Mouse (Mus musculus) hindbrain, embryonic 15.5 days (tissue): ENCODE measurements around the gene Exoc2. TPM values are rescaled to one million over a fixed set of nuclear protein-coding genes. Genes with fewer than 3 reads are reported as not detected.

ENCODE experiments used
- ATAC-seq: fragments of 200-750 bp; cut with Nextera tagmentation; 2 replicates; pipeline ENCODE4 v1.8.0; 2017; ENCODE audit warnings: low read depth, moderate number of reproducible peaks, moderate TSS enrichment; ENCODE audit not compliant: low FRiP score
- H3K27ac ChIP-seq: fragments of 300-500 bp; sonication (generic); replicated peaks from 2 replicates; pipeline ENCODE4 v1.5.1; 2015; ENCODE audit warnings: mild to moderate bottlenecking, inconsistent platforms
- H3K27me3 ChIP-seq: fragments of 300-500 bp; sonication (generic); 2 replicates; pipeline ENCODE4 v1.6.1; 2015; ENCODE audit warnings: control low read depth, inconsistent platforms
- H3K36me3 ChIP-seq: fragments of 300-500 bp; sonication (generic); 2 replicates; pipeline ENCODE4 v1.6.1; 2015; ENCODE audit warnings: control low read depth, inconsistent platforms
- H3K4me1 ChIP-seq: fragments of 300-500 bp; sonication (generic); replicated peaks from 2 replicates; pipeline ENCODE4 v1.6.1; 2015; ENCODE audit warnings: control low read depth, inconsistent platforms
- H3K4me2 ChIP-seq: fragments of 300-500 bp; sonication (generic); 2 replicates; pipeline ENCODE4 v1.6.1; 2015; ENCODE audit warnings: moderate library complexity, mild to moderate bottlenecking, inconsistent platforms
- H3K4me3 ChIP-seq: fragments of 300-500 bp; sonication (generic); 2 replicates; pipeline ENCODE4 v1.5.1; 2015; ENCODE audit warnings: mild to moderate bottlenecking, inconsistent platforms
- H3K9ac ChIP-seq: fragments of 300-500 bp; sonication (generic); 2 replicates; pipeline ENCODE4 v1.6.1; 2015; ENCODE audit warnings: inconsistent platforms
- H3K9me3 ChIP-seq: fragments of 300-500 bp; sonication (generic); 2 replicates; pipeline ENCODE4 v1.6.1; 2016; ENCODE audit warnings: control low read depth, inconsistent platforms
- WGBS: fragments of 180-500 bp; shearing (Covaris S2); methylation state at CpG from one replicate; pipeline ENCODE4 v1.1.7; 2015; 5-methylcytosine and 5-hydroxymethylcytosine counted together
- polyA plus RNA-seq: library from polyadenylated mRNA; unstranded; fragments of >200 nt; fragmentation: Nextera tagmentation; extraction: Ambion mirVana; gene quantifications from 2 replicates; pipeline ENCODE4 v1.2.1, GENCODE M21; 2015

Gene Exoc2
- polyA plus RNA-seq, 1 experiment from 2014 or later, result 50.0 TPM

GRCm38 (mm10) chr13:30921914-30922313, 52.0 kb downstream of the Exoc2 start:
- Histone ChIP-seq H3K9me3 (no peaks in the 10 kb centered on the region), H3K36me3 (peaks cover 21% of the 10 kb centered on the region), H3K4me1 (no peaks in the 10 kb centered on the region), H3K9ac (no peak overlapping the region), H3K4me2 (no peak overlapping the region), H3K27ac (no peak overlapping the region), H3K4me3 (no peak overlapping the region), H3K27me3 (no peaks in the 10 kb centered on the region)
- WGBS, result 91% methylated on average over 4 of the region's 4 CpGs
- ATAC-seq, result no peak

DNA sequence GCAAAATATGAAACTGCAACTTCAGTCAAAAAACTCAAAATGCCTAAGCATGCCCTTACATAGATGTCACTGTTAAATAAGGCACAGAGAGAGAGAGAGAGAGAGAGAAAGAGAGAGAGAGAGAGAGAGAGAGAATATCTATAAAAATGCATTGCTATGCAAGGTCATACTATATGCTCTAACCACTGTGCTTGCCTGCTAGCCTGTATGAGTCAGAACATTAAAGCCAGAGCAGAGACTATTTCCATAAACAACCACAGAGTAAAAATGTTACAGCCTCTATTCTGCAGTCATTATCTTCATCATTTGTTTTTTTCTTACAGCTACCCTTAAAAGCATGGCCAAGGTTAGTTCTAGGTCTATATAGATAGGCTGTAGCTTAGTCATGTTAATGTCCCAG, 60.1 kb downstream of the Exoc2 start:
- peaks cover 4% of the 10 kb centered on the region; the same call in 1 of the 2 replicates for H3K36me3 ChIP-seq

GRCm38 (mm10) chr13:30913028-30913427, 60.9 kb downstream of the Exoc2 start:
- Histone ChIP-seq H3K27me3 (no peaks in the 10 kb centered on the region), H3K9me3 (no peaks in the 10 kb centered on the region), H3K27ac (no peak overlapping the region), H3K4me2 (no peak overlapping the region), H3K4me1 (0 out of 2 replicates have a peak, but pooled peaks cover 5% of the 10 kb centered on the region), H3K4me3 (no peak overlapping the region), H3K36me3 (peaks cover 4% of the 10 kb centered on the region; the same call in 1 of the 2 replicates), H3K9ac (no peak overlapping the region)
- ATAC-seq, result no peak
- WGBS, result 27% methylated on average over 4 of the region's 4 CpGs

More for the DNA sequence above, 60.1 kb downstream of the Exoc2 start:
- no peaks in the 10 kb centered on the region for H3K27me3 ChIP-seq
- no peak overlapping the region for H3K27ac ChIP-seq
- H3K4me1 ChIP-seq, result 0 out of 2 replicates have a peak, but pooled peaks cover 5% of the 10 kb centered on the region
- H3K4me2 ChIP-seq, result no peak overlapping the region
- no peak overlapping the region for H3K9ac ChIP-seq
- no peaks in the 10 kb centered on the region for H3K9me3 ChIP-seq
- no peak for ATAC-seq
- H3K4me3 ChIP-seq, result no peak overlapping the region

DNA sequence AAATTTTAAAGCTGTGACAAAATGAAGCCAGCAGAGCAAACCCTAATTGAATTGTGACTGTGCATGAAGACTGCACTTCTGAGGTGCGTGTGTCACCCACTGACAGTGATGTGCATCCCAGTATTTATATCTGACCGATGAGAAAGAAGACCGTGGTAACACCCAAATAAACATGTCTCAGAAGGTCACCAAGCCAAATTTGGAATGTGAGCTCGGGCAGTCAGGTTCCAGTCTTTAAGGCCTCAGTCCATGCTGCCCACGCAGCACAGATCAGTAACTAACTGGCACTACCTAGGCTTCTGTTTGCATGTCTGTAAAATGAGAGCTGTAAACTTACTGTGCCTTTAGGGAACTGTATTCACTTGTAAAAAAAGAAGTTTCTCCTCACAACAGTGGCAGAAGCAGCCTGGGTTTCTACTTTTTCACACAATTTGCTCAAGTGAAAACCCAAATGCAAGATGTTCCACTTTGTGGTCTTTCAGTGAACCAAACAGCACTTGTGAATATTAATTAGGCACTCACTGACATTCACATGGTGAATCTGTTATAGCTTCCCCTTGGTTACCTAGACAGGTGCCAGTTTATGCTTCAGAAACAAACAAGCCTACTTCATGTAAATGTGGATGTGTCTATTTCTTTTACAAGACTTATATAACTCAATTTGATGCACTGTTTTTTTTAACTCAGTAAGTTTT, 61.8 kb downstream of the Exoc2 start:
- WGBS, result 77% methylated on average over 5 of the region's 5 CpGs
- H3K4me2 ChIP-seq, result no peak overlapping the region
- no peaks in the 10 kb centered on the region for H3K27me3 ChIP-seq
- H3K4me1 ChIP-seq, result 0 out of 2 replicates have a peak, but pooled peaks cover 5% of the 10 kb centered on the region
- no peak overlapping the region for H3K4me3 ChIP-seq
- no peaks in the 10 kb centered on the region for H3K9me3 ChIP-seq
- H3K27ac ChIP-seq, result no peak overlapping the region
- peaks cover 4% of the 10 kb centered on the region; the same call in 1 of the 2 replicates for H3K36me3 ChIP-seq
- no peak overlapping the region for H3K9ac ChIP-seq
- ATAC-seq, result no peak

DNA sequence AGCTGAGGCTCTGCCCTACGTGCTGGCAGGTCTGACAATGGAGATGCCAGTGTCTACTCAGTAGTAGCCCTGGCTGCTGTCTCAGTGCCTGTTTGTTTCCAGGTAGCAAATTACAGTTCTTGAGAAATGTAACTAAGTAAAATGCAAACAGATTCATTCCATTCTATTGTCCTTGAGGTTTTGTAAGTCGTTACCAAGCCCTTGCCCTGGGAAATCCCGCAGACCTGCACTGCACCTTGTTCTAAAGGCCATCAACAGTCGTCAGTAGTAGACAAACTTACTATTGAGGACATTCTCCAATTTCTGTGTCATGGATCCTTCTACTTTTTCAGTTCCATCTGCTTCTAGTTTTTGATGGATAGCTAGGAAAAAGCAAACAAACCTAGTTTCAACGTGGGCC, 63.0 kb downstream of the Exoc2 start:
- Histone ChIP-seq H3K4me3 (no peak overlapping the region), H3K4me2 (no peak overlapping the region), H3K9me3 (no peaks in the 10 kb centered on the region), H3K27me3 (no peaks in the 10 kb centered on the region), H3K9ac (no peak overlapping the region), H3K4me1 (0 out of 2 replicates have a peak, but pooled peaks cover 5% of the 10 kb centered on the region), H3K36me3 (peaks cover 7% of the 10 kb centered on the region; the same call in 1 of the 2 replicates), H3K27ac (no peak overlapping the region)
- no peak for ATAC-seq
- 70% methylated on average over 5 of the region's 5 CpGs for WGBS

DNA sequence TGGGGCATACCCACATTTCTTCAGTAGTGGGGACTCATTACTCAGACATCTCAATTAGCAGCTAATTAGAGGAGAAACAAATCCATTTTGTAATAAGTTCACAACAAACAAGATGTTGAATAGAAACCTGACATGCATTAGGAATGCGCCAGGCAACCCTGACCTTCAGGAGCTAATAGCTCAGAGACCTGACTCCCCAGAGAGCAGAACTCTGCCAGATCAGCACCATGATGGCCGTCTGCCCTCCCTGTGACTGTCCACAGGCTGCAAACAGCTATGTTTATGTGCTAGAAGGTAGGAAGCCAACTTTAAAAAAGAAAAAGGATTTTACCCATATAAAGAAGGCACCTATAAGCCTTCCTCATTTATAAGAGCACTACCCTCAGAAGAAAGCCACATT, 71.6 kb downstream of the Exoc2 start:
- Histone ChIP-seq H3K4me2 (no peak overlapping the region), H3K9ac (no peak overlapping the region), H3K9me3 (no peaks in the 10 kb centered on the region), H3K36me3 (0 out of 2 replicates have a peak, but pooled peaks cover 15% of the 10 kb centered on the region), H3K27me3 (no peaks in the 10 kb centered on the region), H3K4me3 (no peak overlapping the region), H3K27ac (no peak overlapping the region), H3K4me1 (no peaks in the 10 kb centered on the region)
- 49% methylated on average over 2 of the region's 2 CpGs for WGBS
- ATAC-seq, result no peak

DNA sequence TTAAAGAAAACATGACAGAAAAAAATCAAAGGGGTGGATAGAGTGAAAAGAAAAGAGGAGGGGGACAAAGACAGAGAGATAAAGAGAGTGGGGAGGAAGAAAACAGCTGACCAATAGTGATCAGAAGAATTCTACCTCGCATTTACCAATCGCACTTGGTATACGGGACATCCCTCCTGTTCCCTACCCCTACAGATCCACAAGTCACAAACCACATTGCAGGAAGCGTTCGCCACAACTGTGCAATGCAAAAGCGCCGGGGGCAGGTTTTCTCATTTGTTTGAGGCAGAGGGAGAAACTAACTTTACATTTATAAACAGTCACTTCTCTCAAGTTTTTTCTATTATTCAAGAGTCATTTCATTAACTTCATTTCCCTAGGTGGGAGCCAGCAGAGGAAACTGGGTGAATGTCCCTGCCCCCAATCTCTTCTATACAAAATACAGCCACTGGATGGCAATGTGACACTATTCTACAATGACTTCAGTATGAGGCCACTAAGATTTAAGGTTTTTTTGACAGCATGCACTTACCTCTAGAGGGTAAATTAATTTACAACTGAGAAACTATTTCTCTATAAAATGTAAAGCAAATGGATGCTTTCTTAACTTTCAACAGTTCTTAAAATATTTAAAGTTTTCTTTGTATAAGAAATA, 72.4 kb downstream of the Exoc2 start:
- H3K4me3 ChIP-seq, result no peak overlapping the region
- 0 out of 2 replicates have a peak, but pooled peaks cover 15% of the 10 kb centered on the region for H3K36me3 ChIP-seq
- H3K27ac ChIP-seq, result no peak overlapping the region
- H3K27me3 ChIP-seq, result no peaks in the 10 kb centered on the region
- ATAC-seq, result peak; percentile 69; the same call in 1 of the 2 replicates
- no peak overlapping the region for H3K9ac ChIP-seq
- no peaks in the 10 kb centered on the region for H3K9me3 ChIP-seq
- no peak overlapping the region for H3K4me2 ChIP-seq
- 89% methylated on average over 7 of the region's 7 CpGs for WGBS
- H3K4me1 ChIP-seq, result no peaks in the 10 kb centered on the region

GRCm38 (mm10) chr13:30894015-30894634, 79.8 kb downstream of the Exoc2 start:
- Histone ChIP-seq H3K36me3 (0 out of 2 replicates have a peak, but pooled peaks cover 2% of the 10 kb centered on the region), H3K9ac (no peak overlapping the region), H3K4me1 (no peaks in the 10 kb centered on the region), H3K4me2 (no peak overlapping the region), H3K27ac (no peak overlapping the region), H3K27me3 (no peaks in the 10 kb centered on the region), H3K9me3 (no peaks in the 10 kb centered on the region), H3K4me3 (no peak overlapping the region)
- WGBS, result 64% methylated on average over 6 of the region's 6 CpGs
- no peak for ATAC-seq

DNA sequence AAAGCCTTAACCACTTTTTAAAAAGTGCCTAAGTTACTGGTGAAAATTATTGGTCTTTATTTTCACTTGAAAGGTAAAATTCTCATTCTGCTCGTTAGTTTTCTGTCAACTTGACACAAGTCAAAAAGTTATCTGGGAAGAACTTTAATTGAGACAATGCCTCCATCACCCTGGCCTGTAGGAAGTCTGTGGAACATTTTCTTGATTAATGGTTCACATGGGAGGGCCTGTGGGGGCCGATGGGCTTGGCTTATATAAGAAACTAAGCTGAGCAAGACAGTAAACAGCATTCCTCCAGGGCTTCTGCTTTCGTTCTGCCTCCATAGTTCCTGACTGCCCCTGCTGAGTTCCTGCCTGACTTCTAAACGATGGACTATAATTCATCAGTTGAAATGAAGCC, 81.6 kb downstream of the Exoc2 start:
- ATAC-seq, result no peak
- Histone ChIP-seq H3K9ac (no peak overlapping the region), H3K27me3 (no peaks in the 10 kb centered on the region), H3K4me3 (no peak overlapping the region), H3K9me3 (no peaks in the 10 kb centered on the region), H3K4me1 (no peaks in the 10 kb centered on the region), H3K36me3 (no peaks in the 10 kb centered on the region), H3K4me2 (no peak overlapping the region), H3K27ac (no peak overlapping the region)
- WGBS, result 65% methylated on average over 4 of the region's 4 CpGs

DNA sequence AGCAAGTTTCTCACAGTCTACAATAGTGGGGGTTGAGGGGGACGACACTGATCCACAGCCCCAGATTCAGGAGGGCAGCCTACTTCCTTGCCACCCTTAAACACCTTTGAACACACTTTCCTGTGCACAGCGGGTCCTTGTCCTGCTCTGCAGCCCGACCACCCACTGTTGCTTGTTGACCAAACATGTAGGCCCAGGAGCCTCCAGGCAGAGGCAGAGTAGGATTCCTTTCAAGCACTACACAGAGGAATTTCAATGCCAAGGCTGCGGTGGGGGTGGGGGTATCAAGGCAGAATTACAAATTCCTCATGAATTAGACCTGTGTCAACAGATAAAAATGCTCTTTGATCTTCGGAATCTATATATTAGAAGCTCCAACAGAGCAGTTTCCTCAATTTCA, 82.7 kb downstream of the Exoc2 start:
- Histone ChIP-seq H3K9me3 (no peaks in the 10 kb centered on the region), H3K36me3 (no peaks in the 10 kb centered on the region), H3K4me3 (no peak overlapping the region), H3K27me3 (no peaks in the 10 kb centered on the region), H3K27ac (no peak overlapping the region), H3K9ac (no peak overlapping the region), H3K4me1 (no peaks in the 10 kb centered on the region), H3K4me2 (no peak overlapping the region)
- ATAC-seq, result no peak
- WGBS, result 70% methylated on average over 5 of the region's 5 CpGs

DNA sequence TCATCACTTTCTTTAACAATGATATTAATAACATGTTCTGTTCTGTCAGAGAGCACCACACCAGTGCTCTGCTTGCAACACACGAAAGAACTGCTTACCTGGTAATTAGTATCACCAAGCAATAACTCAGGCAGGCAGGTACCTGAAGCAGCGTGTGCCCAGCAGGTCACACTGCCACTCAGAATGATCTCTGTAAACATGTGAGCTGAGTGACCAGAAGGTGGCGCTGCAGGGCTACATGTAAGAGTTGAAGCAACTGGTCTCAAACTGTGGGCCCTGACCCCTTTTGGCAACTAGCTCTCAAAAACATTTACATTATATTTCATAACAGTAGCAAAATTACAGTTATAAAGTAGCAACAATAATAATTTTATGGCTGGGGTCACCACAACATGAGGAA, 85.4 kb downstream of the Exoc2 start:
- no peak for ATAC-seq
- Histone ChIP-seq H3K4me2 (no peak overlapping the region), H3K27me3 (no peaks in the 10 kb centered on the region), H3K9me3 (no peaks in the 10 kb centered on the region), H3K9ac (no peak overlapping the region), H3K4me1 (no peaks in the 10 kb centered on the region), H3K4me3 (no peak overlapping the region), H3K27ac (no peak overlapping the region), H3K36me3 (peaks cover 12% of the 10 kb centered on the region; the same call in 1 of the 2 replicates)
- WGBS, result 10% methylated on average over 3 of the region's 3 CpGs

- Histone ChIP-seq H3K4me1 (no peaks in the 10 kb centered on the region), H3K9ac (no peak overlapping the region), H3K27me3 (no peaks in the 10 kb centered on the region), H3K4me3 (no peak overlapping the region), H3K36me3 (peaks cover 30% of the 10 kb centered on the region), H3K4me2 (no peak overlapping the region), H3K9me3 (no peaks in the 10 kb centered on the region), H3K27ac (no peak overlapping the region)
- 89% methylated on average over 5 of the region's 5 CpGs for WGBS
- no peak for ATAC-seq
Observed at GRCm38 (mm10) chr13:30880310-30880709, 93.6 kb downstream of the Exoc2 start.
